ENCODE assay signal across 8 mouse cellular contexts in the genomic region with DNA sequence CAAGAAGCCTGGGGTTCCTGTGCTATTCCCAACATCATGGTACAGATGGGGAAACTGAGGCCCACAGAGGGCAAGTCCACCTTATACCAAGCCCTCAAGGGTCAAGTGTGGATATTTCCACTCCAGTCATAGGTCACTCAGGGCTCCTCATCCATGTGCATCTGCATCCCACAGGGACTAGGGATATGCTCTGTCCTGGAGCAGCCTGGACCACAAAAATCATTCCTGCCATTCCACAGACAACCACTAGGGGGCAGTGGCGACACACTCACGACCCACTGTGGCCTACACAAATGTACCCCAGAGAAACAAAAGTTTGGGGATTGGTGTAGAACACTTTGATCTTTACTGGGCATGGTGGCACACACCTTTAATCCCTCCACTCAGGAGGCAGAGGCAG. TPM values are rescaled to one million over a fixed set of nuclear protein-coding genes. Genes with fewer than 3 reads are reported as not detected.
DNase-seq lines count a peak whose midpoint lies in the region; ATAC-seq and TF ChIP-seq lines count a peak whose summit lies in the region.

No protein-coding gene starts in this region.

- no peak for TF ChIP-seq POLR2A in kidney, adult 2 months (IDR thresholded peaks at IDR 0.05; ENCODE audit: low read depth, low read length)
- TF ChIP-seq POLR2A in brain, embryonic 14.5 days (IDR thresholded peaks at IDR 0.05; ENCODE audit: borderline replicate concordance, extremely low read depth, insufficient read depth, insufficient read length, poor library complexity, severe bottlenecking) = no peak

- no peak overlapping the region for H3K4me3 ChIP-seq in kidney, adult 2 months (ENCODE audit: insufficient read depth, low read depth, low read length)
- H3K4me3 ChIP-seq in kidney, embryonic 16.5 days (ENCODE audit: low read length) = no peak overlapping the region
- no peak overlapping the region for H3K4me3 ChIP-seq in neural tube, embryonic 13.5 days

- ATAC-seq in kidney, embryonic 16.5 days (ENCODE audit: low FRiP score, low TSS enrichment) = no peak
- peak; percentile 40; the same call in 1 of the 2 replicates for ATAC-seq in neural tube, embryonic 13.5 days (ENCODE audit: low read depth)
- ATAC-seq in activated CD4-positive, CD25-positive, alpha-beta regulatory T cell, adult 4 months = no peak

- no peaks in the 10 kb centered on the region for H3K4me1 ChIP-seq in kidney, adult 2 months (ENCODE audit: control insufficient read depth, insufficient read depth, low read length)
- peaks cover 1% of the 10 kb centered on the region; the same call in 1 of the 2 replicates for H3K4me1 ChIP-seq in kidney, embryonic 16.5 days (ENCODE audit: insufficient read depth, low read length)
- no peaks in the 10 kb centered on the region for H3K4me1 ChIP-seq in neural tube, embryonic 13.5 days (replicated peaks)

- intact Hi-C loops in left cerebral cortex, postnatal 25 days (cut with DNase I) = loop anchor here (5.0 kb wide), 1 partner anchor 278 kb away; a partner anchor contains a TSS

- no peaks in the 10 kb centered on the region for H3K36me3 ChIP-seq in kidney, adult 2 months (ENCODE audit: control insufficient read depth, insufficient read depth, low read length)
- no peaks in the 10 kb centered on the region for H3K36me3 ChIP-seq in kidney, embryonic 16.5 days (ENCODE audit: insufficient read depth, low read length)
- no peaks in the 10 kb centered on the region for H3K36me3 ChIP-seq in neural tube, embryonic 13.5 days

- H3K9ac ChIP-seq in kidney, embryonic 16.5 days (replicated peaks; ENCODE audit: low read length) = no peak overlapping the region
- no peak overlapping the region for H3K9ac ChIP-seq in neural tube, embryonic 13.5 days

- no peak overlapping the region for H3K4me2 ChIP-seq in kidney, embryonic 16.5 days (replicated peaks; ENCODE audit: low read depth, low read length)
- H3K4me2 ChIP-seq in neural tube, embryonic 13.5 days = no peak overlapping the region

- WGBS in kidney, adult 2 months = 1% methylated on average over 2 of the region's 2 CpGs
- WGBS in kidney, embryonic 16.5 days = 2% methylated on average over 2 of the region's 2 CpGs
- WGBS in neural tube, embryonic 13.5 days = 1% methylated on average over 2 of the region's 2 CpGs

- no peak overlapping the region for H3K27ac ChIP-seq in kidney, adult 2 months (ENCODE audit: insufficient read depth, low read depth, low read length)
- no peak overlapping the region for H3K27ac ChIP-seq in kidney, embryonic 16.5 days (ENCODE audit: low read length)
- H3K27ac ChIP-seq in neural tube, embryonic 13.5 days (replicated peaks) = no peak overlapping the region

- DNase-seq in kidney, adult 2 months = peak; percentile 54
- peak; percentile 75 for DNase-seq in ES-CJ7 (ENCODE audit: low read depth, low spot score)
- peak; percentile 42 for DNase-seq in brain, embryonic 14.5 days (ENCODE audit: low read depth)
- peak; percentile 42 to 51 for DNase-seq in frontal cortex, postnatal 25 days (ENCODE audit: low spot score in 2 of 2)
- peak; percentile 43 to 54 for DNase-seq in left cerebral cortex, postnatal 25 days (ENCODE audit: low spot score in 2 of 2)

- no peaks in the 10 kb centered on the region for H3K9me3 ChIP-seq in kidney, embryonic 16.5 days (ENCODE audit: low read length)
- no peaks in the 10 kb centered on the region; the same call in 1 of the 2 replicates for H3K9me3 ChIP-seq in neural tube, embryonic 13.5 days

- no peaks in the 10 kb centered on the region for H3K27me3 ChIP-seq in kidney, adult 2 months (replicated peaks; ENCODE audit: control insufficient read depth, insufficient read depth, low read length)
- H3K27me3 ChIP-seq in kidney, embryonic 16.5 days (ENCODE audit: insufficient read depth, low read length) = no peaks in the 10 kb centered on the region
- H3K27me3 ChIP-seq in neural tube, embryonic 13.5 days = no peaks in the 10 kb centered on the region

- peak; percentile 92 for TF ChIP-seq CTCF in kidney, adult 2 months (conservative IDR thresholded peaks at IDR 0.05; ENCODE audit: insufficient read depth, insufficient read length, low read depth, low read length)
- peak; percentile 87 for TF ChIP-seq CTCF in brain, embryonic 14.5 days (IDR thresholded peaks at IDR 0.05; ENCODE audit: borderline replicate concordance, extremely low read depth, insufficient read depth, insufficient read length)

RNA-seq across cellular contexts. Expression of a gene that starts 13.4 kb away (rescaled TPM):
- polyA plus RNA-seq in kidney, adult 2 months (2012; rRNA removed) = 0.90 and 11.8 TPM in 2 replicates
- 1.7 and 2.3 TPM in 2 replicates for polyA plus RNA-seq in kidney, embryonic 16.5 days (2015; fragmentation: Nextera tagmentation; extraction: Ambion mirVana)
- 0.26 and 0.32 TPM in 2 replicates for polyA plus RNA-seq in brain, embryonic 14.5 days (2012; rRNA removed)
- total RNA-seq in left cerebral cortex, postnatal 25 days (2021) = not detected
- polyA plus RNA-seq in neural tube, embryonic 13.5 days (2015; fragmentation: Nextera tagmentation; extraction: Ambion mirVana) = 2.9 and 7.2 TPM in 2 replicates
- not detected for polyA plus RNA-seq in activated CD4-positive, CD25-positive, alpha-beta regulatory T cell, adult 4 months (2017; shearing (Covaris generic))

RNA-seq across cellular contexts. Expression of a gene that starts 26.4 kb away (rescaled TPM):
- polyA plus RNA-seq in kidney, adult 2 months (2012; rRNA removed) = 0.09 and 0.14 TPM in 2 replicates
- 0.15 TPM in 1 of 2 replicates, not detected in the other for polyA plus RNA-seq in kidney, embryonic 16.5 days (2015; fragmentation: Nextera tagmentation; extraction: Ambion mirVana)
- polyA plus RNA-seq in brain, embryonic 14.5 days (2012; rRNA removed) = 0.07 and 0.24 TPM in 2 replicates
- under 1 TPM; 0.48 to 0.82 TPM for total RNA-seq in left cerebral cortex, postnatal 25 days (2021)
- polyA plus RNA-seq in neural tube, embryonic 13.5 days (2015; fragmentation: Nextera tagmentation; extraction: Ambion mirVana) = 0.46 and 0.69 TPM in 2 replicates
- 1 to 10 TPM in 1 of 2 experiments, not detected in 1; 1.0 TPM for polyA plus RNA-seq in activated CD4-positive, CD25-positive, alpha-beta regulatory T cell, adult 4 months (2017; shearing (Covaris generic))

RNA-seq across cellular contexts. Expression of a gene that starts 43.9 kb away (rescaled TPM):
- polyA plus RNA-seq in kidney, adult 2 months (2012; rRNA removed) = 75.8 and 91.5 TPM in 2 replicates
- polyA plus RNA-seq in kidney, embryonic 16.5 days (2015; fragmentation: Nextera tagmentation; extraction: Ambion mirVana) = 269 and 277 TPM in 2 replicates
- polyA plus RNA-seq in brain, embryonic 14.5 days (2012; rRNA removed) = 270 and 345 TPM in 2 replicates
- total RNA-seq in left cerebral cortex, postnatal 25 days (2021) = 100 to 1,000 TPM; 169 to 202 TPM
- polyA plus RNA-seq in neural tube, embryonic 13.5 days (2015; fragmentation: Nextera tagmentation; extraction: Ambion mirVana) = 209 and 226 TPM in 2 replicates
- 10 to 100 TPM; 44.5 to 70.3 TPM for polyA plus RNA-seq in activated CD4-positive, CD25-positive, alpha-beta regulatory T cell, adult 4 months (2017; shearing (Covaris generic))
